Mouse (Mus musculus) thymus, postnatal 0 days (tissue): ENCODE data around the gene Ube2e1. TPM values are rescaled to one million over a fixed set of nuclear protein-coding genes. Genes with fewer than 3 reads are reported as not detected.
"Not testable (repeated sequence)": the region's sequence is repeated elsewhere in the genome, so short reads cannot be mapped to it uniquely, and the experiment has no call there.

ENCODE experiments used
- DNase-seq: peaks from one replicate; pipeline ENCODE4 v3.0.0-alpha.2; 2015; ENCODE audit warnings: low spot score
- polyA plus RNA-seq: library from polyadenylated mRNA; unstranded; fragments of >200 nt; fragmentation: Nextera tagmentation; extraction: Ambion mirVana; gene quantifications from 2 replicates; pipeline ENCODE4 v1.2.1, GENCODE M21; 2015

Ube2e1 gene
- polyA plus RNA-seq, 1 experiment from 2014 or later: 189 TPM

- no peak for DNase-seq
Measured at GRCm38 (mm10) chr14:18261203-18261602, 70.5 kb downstream of the Ube2e1 start.

GRCm38 (mm10) chr14:18242638-18243130, 89.0 kb downstream of the Ube2e1 start:
- DNase-seq: no peak

GRCm38 (mm10) chr14:18241786-18242185, 89.9 kb downstream of the Ube2e1 start:
- DNase-seq: peak; percentile 71

GRCm38 (mm10) chr14:18240132-18240531, 91.5 kb downstream of the Ube2e1 start:
- no peak for DNase-seq

- DNase-seq: peak; percentile 95
Measured at GRCm38 (mm10) chr14:18238750-18239731, 92.6 kb downstream of the Ube2e1 start, which contains the start of gene Nr1d2. TSS of gene Nr1d2 (minus strand) at chr14:18239127.

GRCm38 (mm10) chr14:18238131-18238749, 93.4 kb downstream of the Ube2e1 start:
- DNase-seq: peak; percentile 98

- DNase-seq: no peak
Measured at GRCm38 (mm10) chr14:18237381-18237780, 94.3 kb downstream of the Ube2e1 start.

GRCm38 (mm10) chr14:18236496-18237235, 95.0 kb downstream of the Ube2e1 start:
- DNase-seq: not testable (repeated sequence)

GRCm38 (mm10) chr14:18233981-18234960, 97.4 kb downstream of the Ube2e1 start:
- no peak for DNase-seq

GRCm38 (mm10) chr14:18233076-18233475, 98.6 kb downstream of the Ube2e1 start:
- no peak for DNase-seq

Other genes with a start within 250 kb of the Ube2e1 start
- 8.5 and 11.9 TPM in 2 replicates for gene Nr1d2, start 92.7 kb downstream of the Ube2e1 start, polyA plus RNA-seq
- 17.4 and 17.7 TPM in 2 replicates for gene Nkiras1, start 60.7 kb downstream of the Ube2e1 start, polyA plus RNA-seq
- gene Rpl15, start 60.5 kb downstream of the Ube2e1 start, polyA plus RNA-seq: 550 and 568 TPM in 2 replicates